Comparison of ENCODE assay signal across 27 mouse cellular contexts in the genomic region with DNA sequence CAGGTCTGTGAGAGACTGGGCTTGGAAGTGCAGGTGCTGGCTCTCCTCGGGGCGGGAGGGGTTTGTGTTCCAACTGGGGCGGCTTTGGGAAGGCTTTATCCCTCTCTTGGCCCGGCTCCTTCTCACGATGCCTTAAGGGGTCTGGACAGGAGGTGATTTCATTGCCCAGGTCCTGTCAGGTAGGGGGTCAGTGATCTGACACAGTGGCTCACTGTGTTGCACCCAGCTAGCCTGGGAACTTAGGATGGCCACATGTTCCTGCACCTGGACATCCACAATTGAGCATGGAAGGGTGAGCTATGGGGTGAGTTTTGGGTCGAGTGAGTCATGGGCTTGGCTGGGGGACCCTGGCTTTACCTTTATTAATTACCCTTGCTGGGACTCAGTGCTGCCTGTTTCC. TPM values are rescaled to one million over a fixed set of nuclear protein-coding genes. Genes with fewer than 3 reads are reported as not detected.
A peak's percentile ranks its signal among the peaks of the same experiment; 100 is the strongest.
DNase-seq lines count a peak whose midpoint lies in the region; ATAC-seq lines count a peak whose summit lies in the region.
"Had no signal": no experiment of that assay in that cellular context is flagged by ENCODE, and none has a peak within 500 bp of the region (broad histone marks: within the 10 kb centered on the region; RNA-seq: fewer than 3 reads in every experiment).

No protein-coding gene starts in this region.

- 66% methylated on average over 6 of the region's 6 CpGs for WGBS in limb, embryonic 10.5 days
- WGBS in limb, embryonic 13.5 days = 26% methylated on average over 6 of the region's 6 CpGs
- WGBS in limb, embryonic 15.5 days = 32% methylated on average over 6 of the region's 6 CpGs

- 0 out of 2 replicates have a peak overlapping the region, but pooled peaks have one; percentile 46 for H3K27ac ChIP-seq in limb, embryonic 10.5 days
- peak overlapping the region; percentile 63; the same call in 1 of the 2 replicates for H3K27ac ChIP-seq in limb, embryonic 13.5 days
- no peak overlapping the region for H3K27ac ChIP-seq in limb, embryonic 15.5 days
- H3K27ac ChIP-seq: embryonic facial prominence, embryonic 10.5 days; embryonic facial prominence, embryonic 12.5 days; forebrain, embryonic 13.5 days; forebrain, embryonic 15.5 days had no signal

- peaks cover 6% of the 10 kb centered on the region; the same call in 1 of the 2 replicates for H3K4me1 ChIP-seq in limb, embryonic 10.5 days
- H3K4me1 ChIP-seq in limb, embryonic 13.5 days = peaks cover 12% of the 10 kb centered on the region
- H3K4me1 ChIP-seq in limb, embryonic 15.5 days = peaks cover 6% of the 10 kb centered on the region; the same call in 1 of the 2 replicates
- H3K4me1 ChIP-seq: embryonic facial prominence, embryonic 10.5 days; embryonic facial prominence, embryonic 12.5 days; forebrain, embryonic 13.5 days; forebrain, embryonic 15.5 days had no signal

- no peak overlapping the region for H3K4me2 ChIP-seq in limb, embryonic 13.5 days (replicated peaks)
- no peak overlapping the region for H3K4me2 ChIP-seq in limb, embryonic 15.5 days
- H3K4me2 ChIP-seq: embryonic facial prominence, embryonic 12.5 days; forebrain, embryonic 13.5 days; forebrain, embryonic 15.5 days had no signal

- H3K36me3 ChIP-seq in limb, embryonic 10.5 days = peaks cover 35% of the 10 kb centered on the region
- H3K36me3 ChIP-seq in limb, embryonic 13.5 days = peaks cover 30% of the 10 kb centered on the region
- H3K36me3 ChIP-seq in limb, embryonic 15.5 days = peaks cover 15% of the 10 kb centered on the region; the same call in 1 of the 2 replicates
- H3K36me3 ChIP-seq: forebrain, embryonic 15.5 days; G1E had no signal

- ATAC-seq in limb, embryonic 13.5 days (ENCODE audit: low FRiP score, low read depth) = peak; percentile 80
- ATAC-seq in limb, embryonic 15.5 days (ENCODE audit: insufficient number of reproducible peaks, low FRiP score, low TSS enrichment, low read depth) = 0 out of 2 replicates have a peak, but pooled peaks have one; percentile 63
- ATAC-seq: activated CD4-positive, CD25-positive, alpha-beta regulatory T cell, adult 4 months; CD4-positive, CD25-positive, alpha-beta regulatory T cell, adult 4 months; forebrain, embryonic 13.5 days; forebrain, embryonic 15.5 days; Patski had no signal

- H3K9ac ChIP-seq in limb, embryonic 13.5 days = no peak overlapping the region
- no peak overlapping the region for H3K9ac ChIP-seq in limb, embryonic 15.5 days
- H3K9ac ChIP-seq: embryonic facial prominence, embryonic 12.5 days; forebrain, embryonic 13.5 days; forebrain, embryonic 15.5 days had no signal

- no peak overlapping the region for H3K4me3 ChIP-seq in limb, embryonic 10.5 days
- H3K4me3 ChIP-seq in limb, embryonic 13.5 days = no peak overlapping the region
- no peak overlapping the region for H3K4me3 ChIP-seq in limb, embryonic 15.5 days
- H3K4me3 ChIP-seq: embryonic facial prominence, embryonic 10.5 days; embryonic facial prominence, embryonic 12.5 days; forebrain, embryonic 13.5 days; forebrain, embryonic 15.5 days had no signal

- intact Hi-C loops in left cerebral cortex, postnatal 4 days (cut with DNase I) = no loop called here

- no peak for DNase-seq in limb, embryonic 10.5 days (ENCODE audit: low spot score)
- DNase-seq in left cerebral cortex, postnatal 4 days = no peak
- DNase-seq in right cerebral cortex, postnatal 14 days = no peak
- DNase-seq: adrenal gland, adult 8-10 months; adrenal gland, postnatal 14 days; adrenal gland, postnatal 36 days; B cell, adult 2 months; cerebellum, adult 11-12 months; cerebellum, adult 2 months; cerebellum, adult 9-10 months; cerebellum, postnatal 10 days; cerebellum, postnatal 25 days had no signal

- H3K9me3 ChIP-seq in limb, embryonic 10.5 days (replicated peaks) = no peaks in the 10 kb centered on the region
- no peaks in the 10 kb centered on the region for H3K9me3 ChIP-seq in limb, embryonic 13.5 days
- H3K9me3 ChIP-seq in limb, embryonic 15.5 days = no peaks in the 10 kb centered on the region
- H3K9me3 ChIP-seq: embryonic facial prominence, embryonic 10.5 days; embryonic facial prominence, embryonic 12.5 days; forebrain, embryonic 13.5 days; forebrain, embryonic 15.5 days had no signal

- no peaks in the 10 kb centered on the region for H3K27me3 ChIP-seq in limb, embryonic 10.5 days (ENCODE audit: low read depth, poor library complexity, severe bottlenecking)
- H3K27me3 ChIP-seq in limb, embryonic 13.5 days = no peaks in the 10 kb centered on the region; the same call in 1 of the 2 replicates
- H3K27me3 ChIP-seq in limb, embryonic 15.5 days = no peaks in the 10 kb centered on the region
- H3K27me3 ChIP-seq: embryonic facial prominence, embryonic 12.5 days; forebrain, embryonic 13.5 days; forebrain, embryonic 15.5 days had no signal

RNA-seq across cellular contexts. Expression of gene Myl10, which starts 46.0 kb away (rescaled TPM):
- not detected in 2 replicates for polyA plus RNA-seq in limb, embryonic 10.5 days (2016; fragmentation: Nextera tagmentation; extraction: Ambion mirVana)
- polyA plus RNA-seq in limb, embryonic 13.5 days (2015; fragmentation: Nextera tagmentation; extraction: Ambion mirVana) = not detected in 2 replicates
- polyA plus RNA-seq in limb, embryonic 15.5 days (2015; fragmentation: Nextera tagmentation; extraction: Ambion mirVana) = 0.52 TPM in 1 of 2 replicates, not detected in the other
- not detected for total RNA-seq in left cerebral cortex, postnatal 4 days (2021)
- total RNA-seq: adrenal gland, adult 18-20 months; adrenal gland, adult 8-10 months; adrenal gland, postnatal 14 days; adrenal gland, postnatal 36 days; CH12.LX; G1E had no signal
- polyA plus RNA-seq: cerebellum, adult 2 months; cortical plate, adult 2 months; embryonic facial prominence, embryonic 10.5 days; embryonic facial prominence, embryonic 12.5 days; embryonic facial prominence, embryonic 14.5 days; forebrain, embryonic 11.5 days; forebrain, embryonic 13.5 days; forebrain, embryonic 15.5 days; G1E; Patski had no signal
